ENCODE assay signal across 16 mouse cellular contexts in the genomic region with DNA sequence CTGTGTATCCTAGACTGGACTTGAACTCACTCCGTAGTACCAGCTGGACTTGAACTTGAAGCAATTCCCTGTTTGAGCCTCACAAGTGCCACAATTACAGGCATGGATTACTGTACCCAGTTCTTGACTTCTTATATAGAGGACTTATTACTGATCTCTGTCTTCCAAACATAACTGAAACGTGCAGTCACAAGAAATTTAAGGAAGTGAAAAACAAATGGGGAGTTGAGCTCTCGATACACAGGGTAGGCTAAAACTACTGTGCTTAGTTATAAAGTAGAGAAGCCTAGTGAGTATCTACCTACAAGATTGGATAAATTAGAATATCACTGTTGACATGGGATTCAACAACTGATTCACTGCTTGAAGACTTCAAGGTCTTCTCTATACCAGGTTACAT.
"Had no signal": no experiment of that assay in that cellular context is flagged by ENCODE, and none has a peak within 500 bp of the region (broad histone marks: within the 10 kb centered on the region; RNA-seq: fewer than 3 reads in every experiment).

No protein-coding gene starts in this region.

- H3K27ac ChIP-seq: neural tube, embryonic 13.5 days; neural tube, embryonic 15.5 days; stomach, embryonic 15.5 days; stomach, postnatal 0 days had no signal

- H3K4me2 ChIP-seq: neural tube, embryonic 13.5 days; neural tube, embryonic 15.5 days; stomach, embryonic 15.5 days had no signal

- H3K9ac ChIP-seq: neural tube, embryonic 13.5 days; neural tube, embryonic 15.5 days; stomach, embryonic 15.5 days had no signal

- H3K9me3 ChIP-seq: neural tube, embryonic 13.5 days; neural tube, embryonic 15.5 days; stomach, embryonic 15.5 days had no signal

- DNase-seq: retina, postnatal 1 day; right cerebral cortex, adult 18-20 months; right cerebral cortex, postnatal 14 days; right cerebral cortex, postnatal 25 days; right cerebral cortex, postnatal 4 days; spleen, adult 18-20 months; thymus, adult 18-20 months; thymus, adult 2 months; thymus, postnatal 14 days; thymus, postnatal 25 days; thymus, postnatal 36 days; thymus, postnatal 4 days had no signal

- H3K4me1 ChIP-seq: neural tube, embryonic 13.5 days; neural tube, embryonic 15.5 days; stomach, embryonic 15.5 days had no signal

- H3K4me3 ChIP-seq: neural tube, embryonic 13.5 days; neural tube, embryonic 15.5 days; stomach, embryonic 15.5 days had no signal

- H3K27me3 ChIP-seq: neural tube, embryonic 13.5 days; neural tube, embryonic 15.5 days; stomach, embryonic 15.5 days had no signal
